Mouse (Mus musculus) activated CD4-positive, CD25-positive, alpha-beta regulatory T cell, adult 4 months (primary cell): ENCODE measurements around the gene Mob2. TPM values are rescaled to one million over a fixed set of nuclear protein-coding genes. Genes with fewer than 3 reads are reported as not detected.
A peak's percentile ranks its signal among the peaks of the same experiment; 100 is the strongest.

Experiments
- ATAC-seq: one replicate; pipeline ENCODE4 v1.8.0; 2017
- polyA plus RNA-seq, 2 experiments: library from polyadenylated mRNA; unstranded; fragments of 100-300 nt; shearing (Covaris generic); gene quantifications; one replicate each; pipeline ENCODE4 v1.2.1; 2017

The Mob2 gene
- 10 to 100 TPM; 55.7 to 62.4 TPM for polyA plus RNA-seq

GRCm38 (mm10) chr7:142060931-142061565, at the start of gene Mob2:
Gene Mob2 (minus strand): TSS chr7:142061065.
- ATAC-seq = peak; percentile 78

DNA sequence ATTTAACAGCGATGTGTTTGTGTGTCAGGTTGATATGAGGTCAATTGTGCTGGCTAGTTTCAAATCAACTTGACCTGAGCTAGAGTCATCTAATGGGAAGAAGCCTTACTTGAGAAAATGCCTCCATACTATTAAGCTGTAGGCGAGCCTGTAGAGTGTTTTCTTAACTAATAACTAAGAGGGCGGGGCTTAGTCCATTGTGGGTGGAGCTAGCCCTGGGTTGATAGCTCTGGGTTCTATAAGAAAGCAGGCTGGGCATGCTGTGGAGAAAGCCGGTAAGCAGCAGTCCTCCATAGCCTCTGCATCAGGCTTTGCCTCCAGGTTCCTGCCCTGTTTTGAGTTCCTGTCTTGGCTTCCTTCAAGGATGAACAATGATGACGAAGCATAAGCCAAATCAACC, 43.9 kb upstream of the Mob2 start:
- no peak for ATAC-seq

DNA sequence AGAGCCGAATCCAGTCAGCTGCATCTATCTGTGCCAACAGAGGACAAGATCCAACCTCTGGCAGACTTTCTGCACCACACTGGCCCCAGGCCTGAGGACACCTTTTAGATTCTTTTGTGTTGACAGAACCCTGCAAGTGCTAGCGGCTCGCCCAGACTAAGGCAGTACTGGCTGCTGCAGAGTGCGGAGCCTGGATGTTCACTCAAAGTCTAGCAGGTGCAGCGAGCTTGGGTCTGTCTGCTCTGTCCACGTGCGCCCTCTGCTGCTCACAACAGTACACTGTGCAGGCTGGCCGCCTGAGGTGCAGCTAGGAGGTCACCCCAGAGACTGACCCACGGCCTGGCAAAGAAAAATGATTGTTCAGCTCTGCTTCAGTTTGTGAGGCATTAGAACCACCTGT, 36.9 kb upstream of the Mob2 start:
- ATAC-seq = peak; percentile 38

DNA sequence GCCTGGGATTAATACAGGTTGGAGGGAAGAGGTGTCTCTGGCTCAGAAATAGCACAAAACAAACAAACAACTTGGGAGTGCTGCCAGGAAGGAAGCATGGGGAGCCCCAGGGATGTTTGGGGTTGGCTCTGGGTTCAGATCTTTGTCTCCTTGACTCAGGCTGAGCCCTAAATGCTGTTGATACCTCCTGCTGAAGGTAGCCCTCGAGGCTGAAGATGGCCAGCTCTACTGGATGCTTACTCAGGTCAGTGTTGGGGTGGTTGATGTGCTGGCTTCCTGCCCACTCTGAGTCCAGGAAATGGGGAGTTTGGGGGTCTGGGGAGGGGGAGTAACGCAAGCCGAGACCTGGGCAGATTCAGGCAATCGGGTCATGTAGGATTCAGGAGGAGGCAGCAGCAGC, 35.8 kb upstream of the Mob2 start:
- no peak for ATAC-seq

- peak; percentile 92 for ATAC-seq
Measured at GRCm38 (mm10) chr7:142095183-142095931, 34.5 kb upstream of the Mob2 start, which contains the start of gene Dusp8. Gene Dusp8 (minus strand): TSS chr7:142095843.

GRCm38 (mm10) chr7:142094301-142095143, 33.7 kb upstream of the Mob2 start:
- peak; percentile 4 for ATAC-seq

DNA sequence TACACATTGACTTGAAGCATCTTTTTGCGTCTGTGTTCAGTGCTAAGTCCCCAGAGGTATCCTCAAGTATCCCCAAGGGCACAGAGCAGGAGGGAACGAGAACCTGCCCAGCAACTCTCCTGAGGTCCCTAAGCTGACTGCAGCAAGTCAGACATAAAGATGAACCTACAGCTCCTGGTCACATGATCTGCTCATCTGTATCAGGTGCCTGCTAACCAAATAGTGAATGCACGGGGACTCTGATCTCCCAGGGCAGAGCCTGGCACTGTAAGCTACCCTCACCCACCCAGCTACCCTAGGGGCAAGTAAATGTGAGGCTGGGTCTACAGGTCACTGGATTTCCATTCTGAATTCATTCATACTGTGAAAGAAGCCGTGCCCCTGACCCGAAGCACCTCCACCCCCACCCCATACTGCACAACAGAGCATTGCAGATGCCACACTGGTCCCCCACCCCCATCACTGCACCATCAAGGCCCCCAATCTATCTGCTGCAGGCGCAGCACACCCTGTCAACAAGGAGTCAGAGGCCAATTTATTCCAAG, 32.9 kb upstream of the Mob2 start:
- no peak for ATAC-seq

GRCm38 (mm10) chr7:142092991-142093390, 32.1 kb upstream of the Mob2 start:
- no peak for ATAC-seq

DNA sequence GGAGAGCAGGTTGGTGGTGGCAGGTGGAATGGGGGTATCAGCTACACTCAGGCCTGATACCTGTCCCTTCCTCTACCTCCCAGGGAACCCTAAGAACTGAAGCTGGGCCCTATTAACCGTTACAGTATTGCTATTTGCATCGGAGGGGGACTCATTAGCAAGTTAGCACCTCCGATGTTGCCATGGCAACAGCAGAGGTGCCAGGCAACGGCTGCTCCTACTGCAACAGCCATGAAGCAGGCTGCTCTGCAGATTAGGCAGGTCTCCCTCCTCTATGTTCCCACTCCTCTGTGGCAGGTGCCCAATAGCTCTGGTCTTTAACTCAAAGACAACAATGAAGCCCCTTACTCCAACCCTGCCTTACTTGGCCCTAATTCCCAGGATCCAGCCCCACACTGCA, 31.0 kb upstream of the Mob2 start:
- ATAC-seq = no peak

DNA sequence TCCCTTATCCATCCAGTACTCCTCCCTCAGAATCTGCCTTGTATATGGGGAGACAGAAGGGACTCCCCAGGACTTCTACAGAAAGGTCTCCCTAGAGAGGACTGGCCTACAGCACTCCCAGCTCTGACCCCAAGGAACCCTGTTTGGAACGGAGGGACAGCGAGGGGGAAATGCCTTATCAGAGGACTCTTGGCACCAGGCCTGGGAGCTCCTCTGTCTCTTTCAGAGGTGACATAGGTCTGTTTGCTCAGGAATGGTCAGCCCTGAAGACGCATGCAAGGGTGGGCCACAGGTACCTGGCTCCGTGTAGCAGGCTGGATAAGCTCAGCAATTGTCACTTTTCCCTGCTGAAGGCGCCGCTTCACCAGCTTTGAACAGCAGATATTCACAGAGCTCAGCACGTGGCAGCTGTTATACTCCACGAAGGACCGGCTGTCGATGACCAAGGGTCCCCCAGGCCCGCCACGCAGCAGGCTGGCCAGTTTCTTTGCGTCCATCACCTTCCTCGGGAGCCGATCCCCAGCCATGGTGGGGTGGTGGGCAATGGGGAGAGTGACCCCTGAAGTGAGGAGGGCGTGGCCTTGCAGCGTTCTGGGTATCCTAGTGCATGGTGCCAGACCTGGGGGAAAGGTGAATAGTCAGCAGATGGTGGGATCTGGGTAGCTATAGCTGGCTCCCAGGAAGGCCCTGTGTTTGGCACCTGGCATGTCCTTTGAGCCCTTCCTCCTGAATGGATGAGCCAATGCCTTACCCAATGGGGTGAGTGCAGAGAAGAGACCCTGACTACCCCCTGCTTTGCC, 29.0 kb upstream of the Mob2 start:
- ATAC-seq = no peak

GRCm38 (mm10) chr7:142088886-142089285, 28.0 kb upstream of the Mob2 start:
- ATAC-seq = no peak

- ATAC-seq = no peak
Measured at GRCm38 (mm10) chr7:142087069-142087652, 26.3 kb upstream of the Mob2 start.

- no peak for ATAC-seq
Measured at GRCm38 (mm10) chr7:142086159-142086905, 25.5 kb upstream of the Mob2 start.

DNA sequence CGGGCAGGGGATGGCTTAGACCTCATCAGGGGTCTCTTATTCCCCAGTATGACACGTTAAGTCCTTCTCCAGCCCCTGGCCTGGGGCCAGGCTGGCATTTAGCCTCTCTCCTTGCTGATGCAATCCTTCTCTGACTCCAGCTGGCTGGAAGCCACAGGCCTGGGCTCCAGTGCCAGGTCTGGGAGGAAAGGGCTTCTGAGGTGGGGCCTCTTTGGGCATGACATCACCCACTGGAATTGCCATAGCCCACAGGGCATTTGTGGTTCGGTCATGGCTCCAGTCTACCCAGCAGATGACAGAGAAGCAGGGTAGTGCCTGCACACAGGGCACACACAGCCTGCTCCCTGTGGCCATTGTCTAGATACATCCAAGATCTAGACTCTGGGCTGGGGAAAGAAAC, 24.0 kb upstream of the Mob2 start:
- no peak for ATAC-seq

DNA sequence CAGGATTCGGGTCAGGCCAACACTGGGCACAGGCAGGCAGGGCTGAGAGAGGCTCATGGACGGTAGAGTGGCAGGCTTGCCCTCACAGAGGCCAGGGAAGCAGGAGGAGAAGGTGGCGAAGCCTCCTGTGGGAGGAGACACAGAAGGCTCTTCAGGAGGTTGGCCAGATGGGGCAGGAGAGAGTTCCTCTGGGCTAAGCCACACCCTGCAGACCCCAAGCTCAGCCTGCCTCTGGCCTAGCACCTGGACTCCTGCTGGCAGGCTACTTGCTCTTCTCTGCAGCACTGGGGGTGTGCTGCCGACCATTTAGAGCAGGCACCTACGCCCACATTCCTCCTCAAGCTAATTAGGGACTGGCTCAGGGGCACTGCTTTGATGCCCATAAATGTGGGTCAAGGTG, 23.5 kb upstream of the Mob2 start:
- no peak for ATAC-seq

- ATAC-seq = no peak
Measured at GRCm38 (mm10) chr7:142083588-142084317, 22.9 kb upstream of the Mob2 start.

- no peak for ATAC-seq
Measured at GRCm38 (mm10) chr7:142082607-142083006, 21.7 kb upstream of the Mob2 start.

DNA sequence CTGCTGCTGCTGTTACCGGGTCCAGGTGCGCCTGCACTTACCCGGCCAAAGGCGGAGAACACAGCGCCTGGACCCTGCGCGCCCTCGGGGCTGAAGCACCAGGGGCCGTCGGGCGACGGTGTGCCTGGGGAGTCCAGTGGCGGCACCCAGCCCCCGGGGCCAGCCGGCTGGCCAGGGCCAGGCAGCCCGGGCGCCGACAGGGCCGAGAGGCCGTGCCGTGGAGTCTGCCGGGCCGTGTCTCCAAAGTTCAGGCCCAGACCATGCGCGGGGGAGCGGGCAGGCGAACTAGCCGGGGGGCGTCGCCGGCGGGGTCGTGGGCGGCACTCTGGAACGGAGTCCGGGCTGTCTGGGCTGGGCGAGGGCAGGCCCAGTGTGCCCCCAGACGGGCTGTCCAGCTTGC, 21.3 kb upstream of the Mob2 start:
- ATAC-seq = no peak

- ATAC-seq = no peak
Measured at GRCm38 (mm10) chr7:142081736-142082135, 20.9 kb upstream of the Mob2 start.

GRCm38 (mm10) chr7:142080876-142081275, 20.0 kb upstream of the Mob2 start:
- ATAC-seq = no peak
